Mouse (Mus musculus) limb, embryonic 12.5 days (tissue): ENCODE results near the gene Tcp10c. TPM values are rescaled to one million over a fixed set of nuclear protein-coding genes. Genes with fewer than 3 reads are reported as not detected.
"Not testable (repeated sequence)": the region's sequence is repeated elsewhere in the genome, so short reads cannot be mapped to it uniquely, and the experiment has no call there.

ENCODE experiments used
- ATAC-seq: fragments of 200-750 bp; cut with Nextera tagmentation; 2 replicates; pipeline ENCODE4 v1.8.0; 2017; ENCODE audit warnings: low read depth, moderate TSS enrichment; ENCODE audit not compliant: insufficient number of reproducible peaks, insufficient read depth, low FRiP score, low TSS enrichment
- H3K27ac ChIP-seq: fragments of 300-500 bp; sonication (generic); 2 replicates; pipeline ENCODE4 v1.5.1; 2016; ENCODE audit warnings: mild to moderate bottlenecking, moderate library complexity
- H3K27me3 ChIP-seq: fragments of 300-500 bp; sonication (generic); 2 replicates; pipeline ENCODE4 v1.6.1; 2016; ENCODE audit warnings: mild to moderate bottlenecking, moderate library complexity
- H3K36me3 ChIP-seq: fragments of 300-500 bp; sonication (generic); 2 replicates; pipeline ENCODE4 v1.6.1; 2016; ENCODE audit warnings: mild to moderate bottlenecking, moderate library complexity
- H3K4me1 ChIP-seq: fragments of 300-500 bp; sonication (generic); replicated peaks from 2 replicates; pipeline ENCODE4 v1.6.1; 2016
- H3K4me2 ChIP-seq: fragments of 300-500 bp; sonication (generic); 2 replicates; pipeline ENCODE4 v1.6.1; 2016; ENCODE audit warnings: mild to moderate bottlenecking, moderate library complexity
- H3K4me3 ChIP-seq: fragments of 300-500 bp; sonication (generic); replicated peaks from 2 replicates; pipeline ENCODE4 v1.5.1; 2016; ENCODE audit warnings: mild to moderate bottlenecking
- H3K9ac ChIP-seq: fragments of 300-500 bp; sonication (generic); replicated peaks from 2 replicates; pipeline ENCODE4 v1.6.1; 2016; ENCODE audit warnings: mild to moderate bottlenecking, moderate library complexity
- H3K9me3 ChIP-seq: fragments of 300-500 bp; sonication (generic); 2 replicates; pipeline ENCODE4 v1.6.1; 2016; ENCODE audit warnings: mild to moderate bottlenecking, moderate library complexity
- WGBS: fragments of 180-500 bp; shearing (Covaris S2); methylation state at CpG from one replicate; pipeline ENCODE4 v1.1.7; 2016; 5-methylcytosine and 5-hydroxymethylcytosine counted together
- polyA plus RNA-seq: library from polyadenylated mRNA; unstranded; fragments of >200 nt; fragmentation: Nextera tagmentation; extraction: Ambion mirVana; gene quantifications from 2 replicates; pipeline ENCODE4 v1.2.1, GENCODE M21; 2016

The Tcp10c gene
- polyA plus RNA-seq, 1 experiment from 2014 or later, result not detected

- not testable (repeated sequence) for H3K4me3 ChIP-seq, H3K27me3 ChIP-seq, H3K4me1 ChIP-seq, H3K27ac ChIP-seq, ATAC-seq, H3K36me3 ChIP-seq, H3K4me2 ChIP-seq, H3K9ac ChIP-seq
- peaks cover 18% of the 10 kb centered on the region for H3K9me3 ChIP-seq
- WGBS, result 79% methylated on average over 2 of the region's 5 CpGs
Observed at GRCm38 (mm10) chr17:13425694-13426093, 71.3 kb downstream of the Tcp10c start.

GRCm38 (mm10) chr17:13426508-13426907, 72.1 kb downstream of the Tcp10c start:
- not testable (repeated sequence) for H3K36me3 ChIP-seq, H3K4me2 ChIP-seq, H3K9ac ChIP-seq, H3K4me1 ChIP-seq, ATAC-seq, H3K27me3 ChIP-seq, H3K4me3 ChIP-seq, H3K27ac ChIP-seq
- WGBS, result 78% methylated on average over 4 of the region's 6 CpGs
- peaks cover 14% of the 10 kb centered on the region for H3K9me3 ChIP-seq

Other genes starting within 250 kb of the Tcp10c start
- gene Unc93a, start 222.8 kb upstream of the Tcp10c start, polyA plus RNA-seq, result not detected in 2 replicates
- not detected in 2 replicates for gene Smok2a, start 133.4 kb upstream of the Tcp10c start, polyA plus RNA-seq
- not detected in 2 replicates for gene Smok2b, start 124.3 kb upstream of the Tcp10c start, polyA plus RNA-seq